Mouse (Mus musculus): ENCODE measurements at regions not wholly inside any gene's neighbourhood (a gene's known extent, or its start where the extent isn't known, plus 50 kb on each side); places are given as distances from the start of the nearest gene placed in this dataset.
A peak's percentile ranks its signal among the peaks of the same experiment; 100 is the strongest.

- no peak for DNase-seq
Measured at GRCm38 (mm10) chr10:97309580-97309979, 169.8 kb upstream of the Dcn start.

GRCm38 (mm10) chr10:97312509-97312908, 166.9 kb upstream of the Dcn start:
- peak; percentile 35 for DNase-seq

- peak; percentile 93 for DNase-seq
Measured at GRCm38 (mm10) chr10:97312978-97313377, 166.4 kb upstream of the Dcn start.

- DNase-seq, result peak; percentile 90
Measured at GRCm38 (mm10) chr10:97313407-97313901, 166.0 kb upstream of the Dcn start.

- DNase-seq, result no peak
Measured at GRCm38 (mm10) chr10:97332639-97333038, 146.8 kb upstream of the Dcn start.

- DNase-seq, result no peak
Measured at GRCm38 (mm10) chr10:97334044-97334443, 145.4 kb upstream of the Dcn start.

- DNase-seq, result no peak
Measured at GRCm38 (mm10) chr10:97334606-97335150, 144.7 kb upstream of the Dcn start.

- peak; percentile 14 for DNase-seq
Measured at GRCm38 (mm10) chr10:97338033-97338692, 141.2 kb upstream of the Dcn start.

GRCm38 (mm10) chr10:97339866-97340706, 139.3 kb upstream of the Dcn start:
- DNase-seq, result peak; percentile 26

GRCm38 (mm10) chr10:97345347-97345746, 134.1 kb upstream of the Dcn start:
- peak; percentile 67 for DNase-seq

GRCm38 (mm10) chr10:97346949-97347348, 132.5 kb upstream of the Dcn start:
- no peak for DNase-seq

- no peak for DNase-seq
Measured at GRCm38 (mm10) chr10:97368625-97369024, 110.8 kb upstream of the Dcn start.

GRCm38 (mm10) chr10:97375824-97376223, 103.6 kb upstream of the Dcn start:
- DNase-seq, result peak; percentile 44

GRCm38 (mm10) chr10:97376376-97376775, 103.0 kb upstream of the Dcn start:
- DNase-seq, result no peak

- no peak for DNase-seq
Measured at GRCm38 (mm10) chr10:97381586-97381985, 97.8 kb upstream of the Dcn start.

- no peak for DNase-seq
Measured at GRCm38 (mm10) chr10:97383881-97384280, 95.5 kb upstream of the Dcn start.

GRCm38 (mm10) chr10:97387196-97387876, 92.1 kb upstream of the Dcn start:
- DNase-seq, result no peak

- no peak for DNase-seq
Measured at GRCm38 (mm10) chr10:97389647-97390590, 89.5 kb upstream of the Dcn start.

- DNase-seq, result no peak
Measured at GRCm38 (mm10) chr10:97397062-97397771, 82.2 kb upstream of the Dcn start.

- DNase-seq, result no peak
Measured at GRCm38 (mm10) chr10:97397896-97398295, 81.5 kb upstream of the Dcn start.

GRCm38 (mm10) chr10:97402524-97402923, 76.9 kb upstream of the Dcn start:
- no peak for DNase-seq
